Mouse (Mus musculus) MEL (cell line): ENCODE results near the gene Camkv. TPM values are rescaled to one million over a fixed set of nuclear protein-coding genes. Genes with fewer than 3 reads are reported as not detected.

Experiments used
- DNase-seq: peaks from one replicate; pipeline ENCODE4 v3.0.0; 2011; ENCODE audit warnings: low read depth, low spot score
- H3K27ac ChIP-seq: 2 replicates; pipeline ENCODE4 v1.5.1; 2012; ENCODE audit warnings: low read depth, mild to moderate bottlenecking, control low read depth, low read length, moderate library complexity; ENCODE audit not compliant: control insufficient read depth
- H3K27me3 ChIP-seq, 2 experiments: fragments of 150-350 bp in 1 of 2; sonication (generic) in 1 of 2; 2 replicates each; pipeline ENCODE4 v1.6.1; 2012; ENCODE audit warnings: low read length in 2 of 2, mild to moderate bottlenecking in 2 of 2, improper control_type of control experiment in 1 of 2, moderate library complexity in 1 of 2; ENCODE audit not compliant: insufficient read depth in 2 of 2, control insufficient read depth in 1 of 2
- H3K36me3 ChIP-seq, 2 experiments: 2 replicates each; pipeline ENCODE4 v1.6.1; 2012 to 2014; ENCODE audit warnings: low read length in 2 of 2, improper control_type of control experiment in 1 of 2, inconsistent platforms in 1 of 2, mild to moderate bottlenecking in 1 of 2; ENCODE audit not compliant: insufficient read depth in 2 of 2, control insufficient read depth in 1 of 2
- H3K4me1 ChIP-seq, 2 experiments: fragments of 150-350 bp in 1 of 2; sonication (generic) in 1 of 2; 2 replicates each; pipeline ENCODE4 v1.6.1; 2012; ENCODE audit warnings: low read length in 2 of 2, improper control_type of control experiment in 1 of 2, mild to moderate bottlenecking in 1 of 2; ENCODE audit not compliant: insufficient read depth in 2 of 2, control insufficient read depth in 1 of 2
- H3K4me3 ChIP-seq, 2 experiments: fragments of 150-350 bp in 1 of 2; sonication (generic) in 1 of 2; 2 replicates each; pipeline ENCODE4 v1.5.1; 2012; ENCODE audit warnings: low read depth in 2 of 2, low read length in 2 of 2, mild to moderate bottlenecking in 2 of 2, moderate library complexity in 2 of 2, control low read depth in 1 of 2, improper control_type of control experiment in 1 of 2; ENCODE audit not compliant: control insufficient read depth in 1 of 2, insufficient read depth in 1 of 2
- H3K79me2 ChIP-seq: 2 replicates; pipeline ENCODE4 v1.6.1; 2012; ENCODE audit warnings: mild to moderate bottlenecking, low read length, moderate library complexity; ENCODE audit not compliant: control insufficient read depth, poor library complexity, insufficient read depth
- H3K9ac ChIP-seq: 2 replicates; pipeline ENCODE4 v1.6.1; 2012; ENCODE audit warnings: low read depth, mild to moderate bottlenecking, control low read depth, low read length, moderate library complexity; ENCODE audit not compliant: control insufficient read depth, poor library complexity, severe bottlenecking
- H3K9me3 ChIP-seq: fragments of 150-350 bp; sonication (generic); replicated peaks from 2 replicates; pipeline ENCODE4 v1.6.1; 2012; ENCODE audit warnings: mild to moderate bottlenecking, low read length, improper control_type of control experiment, moderate library complexity; ENCODE audit not compliant: insufficient read depth
- CHD2 ChIP-seq: IDR thresholded peaks from 2 replicates; pipeline ENCODE4 v1.6.1; 2011; ENCODE audit warnings: low read length, improper control_type of control experiment
- GATA1 ChIP-seq: IDR thresholded peaks from 2 replicates; pipeline ENCODE4 v1.6.1; 2011; ENCODE audit warnings: low read depth, low read length, improper control_type of control experiment
- JUND ChIP-seq: IDR thresholded peaks from 2 replicates; pipeline ENCODE4 v1.6.1; 2011; ENCODE audit warnings: low read depth, mild to moderate bottlenecking, improper control_type of control experiment, low read length
- MAFK ChIP-seq: IDR thresholded peaks from 2 replicates; pipeline ENCODE4 v1.6.1; 2011; ENCODE audit warnings: low read depth, mild to moderate bottlenecking, low read length, improper control_type of control experiment, borderline replicate concordance
- MYB ChIP-seq: IDR thresholded peaks from 2 replicates; pipeline ENCODE4 v1.6.1; 2011; ENCODE audit warnings: mild to moderate bottlenecking, low read depth, low read length, improper control_type of control experiment
- NELFE ChIP-seq: IDR thresholded peaks from 2 replicates; pipeline ENCODE4 v1.6.1; 2011; ENCODE audit warnings: low read depth, low read length, improper control_type of control experiment
- RAD21 ChIP-seq: IDR thresholded peaks from 2 replicates; pipeline ENCODE4 v1.6.1; 2011; ENCODE audit warnings: mild to moderate bottlenecking, low read depth, low read length, improper control_type of control experiment
- SIN3A ChIP-seq: IDR thresholded peaks from 2 replicates; pipeline ENCODE4 v1.6.1; 2012; ENCODE audit warnings: low read length, improper control_type of control experiment, inconsistent platforms
- SMC3 ChIP-seq: IDR thresholded peaks from 2 replicates; pipeline ENCODE4 v1.6.1; 2011; ENCODE audit warnings: low read depth, low read length, improper control_type of control experiment
- TCF12 ChIP-seq: IDR thresholded peaks from 2 replicates; pipeline ENCODE4 v1.6.1; 2014; ENCODE audit warnings: low read depth, mild to moderate bottlenecking, inconsistent platforms, low read length, improper control_type of control experiment, moderate library complexity
- ZC3H11A ChIP-seq: IDR thresholded peaks from 2 replicates; pipeline ENCODE4 v1.6.1; 2012; ENCODE audit warnings: low read depth, mild to moderate bottlenecking, inconsistent platforms, low read length, improper control_type of control experiment
- ZMIZ1 ChIP-seq: IDR thresholded peaks from 2 replicates; pipeline ENCODE4 v1.6.1; 2012; ENCODE audit warnings: low read depth, mild to moderate bottlenecking, inconsistent platforms, low read length, improper control_type of control experiment, moderate library complexity
- polyA plus RNA-seq, 2 experiments: library from polyadenylated mRNA; stranded (reverse) in 1 of 2; unstranded in 1 of 2; fragments of >175 nt in 1 of 2; fragments of >200 nt in 1 of 2; gene quantifications; 2 replicates each; pipeline versions ENCODE4 v1.2.1 to v1.2.4; 2012; ENCODE audit warnings: low replicate concordance in 2 of 2, low read depth in 1 of 2; ENCODE audit not compliant: insufficient read length in 2 of 2, insufficient read depth in 1 of 2, missing spikeins in 1 of 2
- total RNA-seq: library from RNA; depleted of rRNA; stranded (reverse); fragments of 300-350 nt; gene quantifications from 2 replicates; pipeline ENCODE4 v1.2.3, GENCODE M21; 2012

Camkv gene
- total and polyA plus RNA-seq, 3 experiments = 0.08 to 0.14 TPM; not detected in 1

- no peak for TF ChIP-seq SMC3
- no peak for TF ChIP-seq ZC3H11A
- TF ChIP-seq NELFE = no peak
- no peak for TF ChIP-seq CHD2
- TF ChIP-seq ZMIZ1 = no peak
- no peak for TF ChIP-seq MYB
- no peak for TF ChIP-seq SIN3A
- no peak for TF ChIP-seq RAD21
- Histone ChIP-seq H3K36me3 (0 out of 4 replicates have a peak, but pooled peaks cover 0 to 2% of the 10 kb centered on the region in 2 experiments), H3K27me3 (peaks cover 9 to 24% of the 10 kb centered on the region in 2 experiments), H3K79me2 (no peaks in the 10 kb centered on the region), H3K27ac (no peak overlapping the region), H3K4me1 (no peaks in the 10 kb centered on the region), H3K9ac (no peak overlapping the region), H3K9me3 (no peaks in the 10 kb centered on the region), H3K4me3 (peak overlapping the region in 1 of 2 experiments; percentile 35; a peak in 1 of 4 replicates)
- DNase-seq = no peak
Observed at GRCm38 (mm10) chr9:107936215-107936822, 845 bp downstream of the Camkv start.

GRCm38 (mm10) chr9:107936831-107937230 is 1.4 kb downstream of the Camkv start:
- no peak overlapping the region for H3K9ac ChIP-seq
- no peaks in the 10 kb centered on the region for H3K9me3 ChIP-seq
- DNase-seq = no peak
- H3K27me3 ChIP-seq = peaks cover 9 to 28% of the 10 kb centered on the region in 2 experiments
- no peak overlapping the region for H3K27ac ChIP-seq
- no peaks in the 10 kb centered on the region for H3K79me2 ChIP-seq
- TF ChIP-seq MAFK (no peak), TCF12 (no peak), SMC3 (no peak), SIN3A (no peak), JUND (no peak), MYB (no peak), ZC3H11A (no peak), GATA1 (no peak)
- TF ChIP-seq, all 39 proteins: peak for 0
- H3K4me1 ChIP-seq = no peaks in the 10 kb centered on the region
- 0 out of 4 replicates have a peak, but pooled peaks cover 0 to 2% of the 10 kb centered on the region in 2 experiments for H3K36me3 ChIP-seq
- no peak overlapping the region for H3K4me3 ChIP-seq
